Mouse (Mus musculus) embryonic facial prominence, embryonic 13.5 days (tissue): ENCODE measurements around the gene Crmp1. TPM values are rescaled to one million over a fixed set of nuclear protein-coding genes. Genes with fewer than 3 reads are reported as not detected.

Source experiments
- ATAC-seq: fragments of 200-750 bp; cut with Nextera tagmentation; 2 replicates; pipeline ENCODE4 v1.8.0; 2017; ENCODE audit warnings: low read depth; ENCODE audit not compliant: insufficient number of reproducible peaks, insufficient read depth, low FRiP score, low TSS enrichment
- H3K27ac ChIP-seq: fragments of 300-500 bp; sonication (generic); 2 replicates; pipeline ENCODE4 v1.5.1; 2015; ENCODE audit warnings: moderate library complexity, mild to moderate bottlenecking, inconsistent platforms
- H3K27me3 ChIP-seq: fragments of 300-500 bp; sonication (generic); 2 replicates; pipeline ENCODE4 v1.6.1; 2015; ENCODE audit warnings: mild to moderate bottlenecking, inconsistent platforms
- H3K36me3 ChIP-seq: fragments of 300-500 bp; sonication (generic); 2 replicates; pipeline ENCODE4 v1.6.1; 2015; ENCODE audit warnings: mild to moderate bottlenecking, inconsistent platforms
- H3K4me1 ChIP-seq: fragments of 300-500 bp; sonication (generic); 2 replicates; pipeline ENCODE4 v1.6.1; 2015; ENCODE audit warnings: inconsistent platforms
- H3K4me2 ChIP-seq: fragments of 300-500 bp; sonication (generic); 2 replicates; pipeline ENCODE4 v1.6.1; 2015; ENCODE audit warnings: moderate library complexity, mild to moderate bottlenecking, inconsistent platforms
- H3K4me3 ChIP-seq: fragments of 300-500 bp; sonication (generic); 2 replicates; pipeline ENCODE4 v1.5.1; 2015; ENCODE audit warnings: mild to moderate bottlenecking, inconsistent platforms
- H3K9ac ChIP-seq: fragments of 300-500 bp; sonication (generic); 2 replicates; pipeline ENCODE4 v1.6.1; 2015; ENCODE audit warnings: mild to moderate bottlenecking, inconsistent platforms
- H3K9me3 ChIP-seq: fragments of 300-500 bp; sonication (generic); 2 replicates; pipeline ENCODE4 v1.6.1; 2016; ENCODE audit warnings: inconsistent platforms
- WGBS: fragments of 180-500 bp; shearing (Covaris S2); methylation state at CpG from one replicate; pipeline ENCODE4 v1.1.7; 2015; ENCODE audit warnings: mixed read lengths; 5-methylcytosine and 5-hydroxymethylcytosine counted together
- polyA plus RNA-seq: library from polyadenylated mRNA; unstranded; fragments of >200 nt; fragmentation: Nextera tagmentation; extraction: Ambion mirVana; gene quantifications from 2 replicates; pipeline ENCODE4 v1.2.1, GENCODE M21; 2015

The Crmp1 gene
- polyA plus RNA-seq: 23.5 and 26.4 TPM in 2 replicates

- Histone ChIP-seq H3K27me3 (peaks cover 82% of the 10 kb centered on the region), H3K4me3 (peak within 1 kb of the TSS; percentile 45), H3K9me3 (no peaks in the 10 kb centered on the region), H3K4me1 (peaks cover 26% of the 10 kb centered on the region), H3K36me3 (no peaks in the 10 kb centered on the region), H3K9ac (no peak within 1 kb of the TSS), H3K27ac (no peak within 1 kb of the TSS), H3K4me2 (peak within 1 kb of the TSS; percentile 84)
- ATAC-seq: no peak
- WGBS: 2% methylated on average over 49 of the region's 56 CpGs
Measured at GRCm38 (mm10) chr5:37241651-37242151, at the start of gene Crmp1. Gene Crmp1, plus strand, starts transcription at chr5:37241940.

- WGBS: 85% methylated on average over 8 of the region's 8 CpGs
Measured at GRCm38 (mm10) chr5:37196196-37196595, 45.5 kb upstream of the Crmp1 start.

GRCm38 (mm10) chr5:37196666-37197250 is 45.0 kb upstream of the Crmp1 start:
- 0 out of 2 replicates have a peak, but pooled peaks cover 7% of the 10 kb centered on the region for H3K27me3 ChIP-seq
- 67% methylated on average over 10 of the region's 10 CpGs for WGBS
- no peak overlapping the region for H3K9ac ChIP-seq
- no peak overlapping the region for H3K4me3 ChIP-seq
- no peak for ATAC-seq
- no peaks in the 10 kb centered on the region for H3K36me3 ChIP-seq
- H3K9me3 ChIP-seq: no peaks in the 10 kb centered on the region
- H3K4me2 ChIP-seq: no peak overlapping the region
- no peak overlapping the region for H3K27ac ChIP-seq
- H3K4me1 ChIP-seq: peaks cover 12% of the 10 kb centered on the region

More at GRCm38 (mm10) chr5:37196196-37196595, 45.5 kb upstream of the Crmp1 start:
- 0 out of 2 replicates have a peak, but pooled peaks cover 13% of the 10 kb centered on the region for H3K27me3 ChIP-seq
- no peak overlapping the region for H3K4me3 ChIP-seq
- H3K27ac ChIP-seq: no peak overlapping the region
- H3K4me1 ChIP-seq: peaks cover 12% of the 10 kb centered on the region
- H3K4me2 ChIP-seq: no peak overlapping the region
- H3K36me3 ChIP-seq: no peaks in the 10 kb centered on the region
- ATAC-seq: no peak
- H3K9me3 ChIP-seq: no peaks in the 10 kb centered on the region
- no peak overlapping the region for H3K9ac ChIP-seq

GRCm38 (mm10) chr5:37197423-37197822 is 44.3 kb upstream of the Crmp1 start:
- no peak overlapping the region for H3K9ac ChIP-seq
- H3K36me3 ChIP-seq: no peaks in the 10 kb centered on the region
- H3K27ac ChIP-seq: no peak overlapping the region
- 78% methylated on average over 3 of the region's 3 CpGs for WGBS
- H3K4me3 ChIP-seq: no peak overlapping the region
- H3K4me1 ChIP-seq: peaks cover 12% of the 10 kb centered on the region
- no peaks in the 10 kb centered on the region for H3K9me3 ChIP-seq
- ATAC-seq: no peak
- H3K27me3 ChIP-seq: 0 out of 2 replicates have a peak, but pooled peaks cover 6% of the 10 kb centered on the region
- no peak overlapping the region for H3K4me2 ChIP-seq

- H3K4me3 ChIP-seq: no peak overlapping the region
- no peaks in the 10 kb centered on the region for H3K36me3 ChIP-seq
- no peaks in the 10 kb centered on the region for H3K9me3 ChIP-seq
- peaks cover 12% of the 10 kb centered on the region for H3K4me1 ChIP-seq
- no peak overlapping the region for H3K9ac ChIP-seq
- 0 out of 2 replicates have a peak overlapping the region, but pooled peaks have one; percentile 13 for H3K27ac ChIP-seq
- H3K4me2 ChIP-seq: no peak overlapping the region
- H3K27me3 ChIP-seq: 0 out of 2 replicates have a peak, but pooled peaks cover 6% of the 10 kb centered on the region
- ATAC-seq: no peak
- WGBS: 30% methylated on average over 2 of the region's 2 CpGs
Measured at GRCm38 (mm10) chr5:37198011-37198688, 43.6 kb upstream of the Crmp1 start.

GRCm38 (mm10) chr5:37202285-37202684 is 39.5 kb upstream of the Crmp1 start:
- no peak for ATAC-seq
- Histone ChIP-seq H3K27ac (no peak overlapping the region), H3K27me3 (no peaks in the 10 kb centered on the region), H3K9me3 (no peaks in the 10 kb centered on the region), H3K36me3 (no peaks in the 10 kb centered on the region), H3K4me3 (no peak overlapping the region), H3K9ac (no peak overlapping the region), H3K4me2 (no peak overlapping the region), H3K4me1 (peaks cover 12% of the 10 kb centered on the region)
- WGBS: 29% methylated on average over 1 of the region's 1 CpGs

GRCm38 (mm10) chr5:37204886-37205285 is 36.9 kb upstream of the Crmp1 start:
- H3K27me3 ChIP-seq: no peaks in the 10 kb centered on the region
- no peaks in the 10 kb centered on the region for H3K36me3 ChIP-seq
- H3K9ac ChIP-seq: no peak overlapping the region
- no peak overlapping the region for H3K4me3 ChIP-seq
- H3K4me1 ChIP-seq: no peaks in the 10 kb centered on the region
- H3K4me2 ChIP-seq: no peak overlapping the region
- H3K27ac ChIP-seq: no peak overlapping the region
- 83% methylated on average over 7 of the region's 7 CpGs for WGBS
- H3K9me3 ChIP-seq: no peaks in the 10 kb centered on the region
- ATAC-seq: no peak

- ATAC-seq: no peak
- Histone ChIP-seq H3K27me3 (peaks cover 2% of the 10 kb centered on the region; the same call in 1 of the 2 replicates), H3K4me2 (no peak overlapping the region), H3K27ac (no peak overlapping the region), H3K4me1 (no peaks in the 10 kb centered on the region), H3K4me3 (no peak overlapping the region), H3K9ac (no peak overlapping the region), H3K36me3 (no peaks in the 10 kb centered on the region), H3K9me3 (no peaks in the 10 kb centered on the region)
- WGBS: 67% methylated on average over 1 of the region's 1 CpGs
Measured at GRCm38 (mm10) chr5:37205420-37205819, 36.3 kb upstream of the Crmp1 start.

- 66% methylated on average over 2 of the region's 2 CpGs for WGBS
Measured at GRCm38 (mm10) chr5:37206364-37206763, 35.4 kb upstream of the Crmp1 start.

GRCm38 (mm10) chr5:37212938-37213708 is 28.6 kb upstream of the Crmp1 start:
- Histone ChIP-seq H3K9me3 (no peaks in the 10 kb centered on the region), H3K9ac (no peak overlapping the region), H3K27ac (no peak overlapping the region), H3K4me3 (no peak overlapping the region), H3K27me3 (peaks cover 2% of the 10 kb centered on the region; the same call in 1 of the 2 replicates), H3K4me2 (no peak overlapping the region), H3K4me1 (no peaks in the 10 kb centered on the region), H3K36me3 (no peaks in the 10 kb centered on the region)
- peak; percentile 32; the same call in 1 of the 2 replicates for ATAC-seq
- 84% methylated on average over 9 of the region's 9 CpGs for WGBS

More at GRCm38 (mm10) chr5:37206364-37206763, 35.4 kb upstream of the Crmp1 start:
- no peak for ATAC-seq
- no peak overlapping the region for H3K9ac ChIP-seq
- peaks cover 2% of the 10 kb centered on the region; the same call in 1 of the 2 replicates for H3K27me3 ChIP-seq
- no peak overlapping the region for H3K4me3 ChIP-seq
- H3K4me1 ChIP-seq: no peaks in the 10 kb centered on the region
- H3K27ac ChIP-seq: no peak overlapping the region
- H3K36me3 ChIP-seq: no peaks in the 10 kb centered on the region
- H3K4me2 ChIP-seq: no peak overlapping the region
- H3K9me3 ChIP-seq: no peaks in the 10 kb centered on the region

GRCm38 (mm10) chr5:37213709-37214103 is 28.0 kb upstream of the Crmp1 start:
- Histone ChIP-seq H3K9me3 (no peaks in the 10 kb centered on the region), H3K9ac (no peak overlapping the region), H3K4me3 (no peak overlapping the region), H3K4me1 (no peaks in the 10 kb centered on the region), H3K27me3 (peaks cover 2% of the 10 kb centered on the region; the same call in 1 of the 2 replicates), H3K4me2 (no peak overlapping the region), H3K36me3 (no peaks in the 10 kb centered on the region), H3K27ac (no peak overlapping the region)
- WGBS: 73% methylated on average over 4 of the region's 4 CpGs
- no peak for ATAC-seq
